In genomic region chr13:58295582-58295981, GRCm38 (mm10) we compare ENCODE assay signal across 34 mouse cellular contexts.
"Had no signal": no experiment of that assay in that cellular context is flagged by ENCODE, and none has a peak within 500 bp of the region (broad histone marks: within the 10 kb centered on the region; RNA-seq: fewer than 3 reads in every experiment).

No protein-coding gene starts in this region.

- H3K4me1 ChIP-seq: heart, embryonic 15.5 days; hindbrain, embryonic 15.5 days had no signal

- H3K4me3 ChIP-seq: heart, embryonic 12.5 days; heart, embryonic 13.5 days; heart, embryonic 15.5 days; hindbrain, embryonic 10.5 days; hindbrain, embryonic 12.5 days; hindbrain, embryonic 13.5 days; hindbrain, embryonic 15.5 days; intestine, embryonic 15.5 days; kidney, embryonic 15.5 days; layer of hippocampus, adult 2 months; left cerebral cortex, adult 2 months had no signal

- DNase-seq: heart, postnatal 14 days; heart, postnatal 36 days; heart, postnatal 4 days; kidney, adult 11 months; kidney, adult 18-20 months; kidney, adult 2 months; kidney, adult 8-10 months; kidney, adult 9 months; kidney, postnatal 10 days; kidney, postnatal 14 days; kidney, postnatal 25 days; kidney, postnatal 36 days; kidney, postnatal 4 days; layer of hippocampus, adult 9-11 months; layer of hippocampus, postnatal 36 days had no signal

- H3K27ac ChIP-seq: heart, embryonic 13.5 days; heart, embryonic 15.5 days; hindbrain, embryonic 10.5 days; hindbrain, embryonic 12.5 days; hindbrain, embryonic 13.5 days; hindbrain, embryonic 14.5 days; hindbrain, embryonic 15.5 days; hindbrain, postnatal 0 days; intestine, embryonic 15.5 days; kidney, embryonic 15.5 days; kidney, postnatal 0 days; layer of hippocampus, adult 2 months; left cerebral cortex, adult 2 months had no signal

- H3K4me2 ChIP-seq: heart, embryonic 11.5 days; heart, embryonic 12.5 days; heart, embryonic 13.5 days; heart, embryonic 15.5 days; hindbrain, embryonic 12.5 days; hindbrain, embryonic 13.5 days; hindbrain, embryonic 14.5 days; hindbrain, embryonic 15.5 days; intestine, embryonic 15.5 days; kidney, embryonic 15.5 days had no signal

- H3K9me3 ChIP-seq: heart, embryonic 13.5 days; heart, embryonic 15.5 days; hindbrain, embryonic 10.5 days; hindbrain, embryonic 12.5 days; hindbrain, embryonic 13.5 days; hindbrain, embryonic 15.5 days; intestine, embryonic 15.5 days; kidney, embryonic 15.5 days had no signal

- ATAC-seq: hindbrain, embryonic 16.5 days; hindbrain, postnatal 0 days; inflammation-experienced regulatory T-cells, adult 6 months; intestine, embryonic 15.5 days; intestine, embryonic 16.5 days; intestine, postnatal 0 days had no signal

- H3K36me3 ChIP-seq: heart, embryonic 12.5 days; heart, embryonic 13.5 days; heart, embryonic 15.5 days; hindbrain, embryonic 10.5 days; hindbrain, embryonic 12.5 days; hindbrain, embryonic 13.5 days; hindbrain, embryonic 15.5 days; intestine, embryonic 15.5 days; kidney, embryonic 15.5 days had no signal

- H3K27me3 ChIP-seq: hindbrain, embryonic 12.5 days; hindbrain, embryonic 13.5 days; hindbrain, embryonic 15.5 days; intestine, embryonic 15.5 days; kidney, embryonic 15.5 days had no signal
